Mouse (Mus musculus) kidney, postnatal 0 days (tissue): Measurements from ENCODE around the gene Ly6g5b. TPM values are rescaled to one million over a fixed set of nuclear protein-coding genes. Genes with fewer than 3 reads are reported as not detected.

Experiments
- ATAC-seq: fragments of 200-750 bp; cut with Nextera tagmentation; replicated peaks from 2 replicates; pipeline ENCODE4 v1.8.0; 2017; ENCODE audit warnings: low read depth, moderate number of reproducible peaks, moderate TSS enrichment, moderate library complexity; ENCODE audit not compliant: low FRiP score
- DNase-seq: peaks from one replicate; pipeline ENCODE4 v3.0.0-alpha.2; 2016; ENCODE audit warnings: low spot score
- H3K27ac ChIP-seq: fragments of 300-500 bp; sonication (generic); 2 replicates; pipeline ENCODE4 v1.5.1; 2014; ENCODE audit warnings: mild to moderate bottlenecking
- H3K27me3 ChIP-seq: fragments of 300-500 bp; sonication (generic); 2 replicates; pipeline ENCODE4 v1.6.1; 2014; ENCODE audit warnings: low read length, mixed read lengths; ENCODE audit not compliant: insufficient read depth
- H3K36me3 ChIP-seq: fragments of 300-500 bp; sonication (generic); 2 replicates; pipeline ENCODE4 v1.6.1; 2014; ENCODE audit warnings: low read length, mixed read lengths; ENCODE audit not compliant: insufficient read depth
- H3K4me1 ChIP-seq: fragments of 300-500 bp; sonication (generic); replicated peaks from 2 replicates; pipeline ENCODE4 v1.6.1; 2014; ENCODE audit warnings: antibody characterized with exemption, low read length, mixed read lengths; ENCODE audit not compliant: insufficient read depth
- H3K4me2 ChIP-seq: fragments of 300-500 bp; sonication (generic); 2 replicates; pipeline ENCODE4 v1.6.1; 2014; ENCODE audit warnings: mild to moderate bottlenecking, low read length, moderate library complexity, mixed read lengths
- H3K4me3 ChIP-seq: fragments of 300-500 bp; sonication (generic); replicated peaks from 2 replicates; pipeline ENCODE4 v1.5.1; 2014; ENCODE audit warnings: low read depth, low read length
- H3K9ac ChIP-seq: fragments of 300-500 bp; sonication (generic); 2 replicates; pipeline ENCODE4 v1.6.1; 2014; ENCODE audit warnings: low read depth, low read length
- H3K9me3 ChIP-seq: fragments of 300-500 bp; sonication (generic); replicated peaks from 2 replicates; pipeline ENCODE4 v1.6.1; 2016; ENCODE audit warnings: low read length, inconsistent platforms, mixed read lengths
- CTCF ChIP-seq: IDR thresholded peaks from 2 replicates; pipeline ENCODE4 v1.5.1; 2016; ENCODE audit warnings: antibody characterized with exemption, low read depth, mild to moderate bottlenecking, moderate library complexity
- WGBS: fragments of 180-500 bp; shearing (Covaris S2); extraction: QIAGEN DNeasy Blood & Tissue Kit; methylation state at CpG from one replicate; pipeline ENCODE4 v1.1.7; 2014; 5-methylcytosine and 5-hydroxymethylcytosine counted together
- polyA plus RNA-seq: library from polyadenylated mRNA; unstranded; fragments of >200 nt; fragmentation: Nextera tagmentation; extraction: Ambion mirVana; gene quantifications from 2 replicates; pipeline ENCODE4 v1.2.1, GENCODE M21; 2015

The Ly6g5b gene
- polyA plus RNA-seq, 1 experiment from 2014 or later, result 1.1 TPM

DNA sequence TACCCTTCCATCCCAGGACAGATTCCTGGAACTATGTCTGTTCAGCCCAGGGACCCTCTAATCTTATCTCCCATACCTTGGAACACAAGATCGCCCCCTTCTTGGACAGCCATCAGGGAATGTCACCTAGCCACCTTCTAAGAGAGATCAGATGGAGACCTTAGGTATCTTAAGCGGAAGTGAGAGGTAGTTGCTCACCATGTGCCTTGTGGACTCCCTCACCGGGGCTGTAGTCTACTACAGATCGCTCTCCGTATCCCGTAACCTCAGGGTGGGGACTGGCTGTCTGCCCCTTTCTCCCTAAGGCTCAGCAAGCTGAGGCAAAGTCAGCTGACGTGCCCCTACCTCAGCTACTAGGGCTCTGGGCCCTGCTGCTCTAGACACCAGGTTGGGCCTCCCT lies 11.1 kb downstream of the Ly6g5b start:
- H3K36me3 ChIP-seq, result peaks cover 37% of the 10 kb centered on the region
- no peak for ATAC-seq

GRCm38 (mm10) chr17:35103221-35103690 lies 12.0 kb downstream of the Ly6g5b start:
- ATAC-seq, result peak; percentile 44
- 49% methylated on average over 6 of the region's 6 CpGs for WGBS

More for the DNA sequence above, 11.1 kb downstream of the Ly6g5b start:
- Histone ChIP-seq H3K27ac (0 out of 2 replicates have a peak overlapping the region, but pooled peaks have one; percentile 8), H3K4me3 (no peak overlapping the region), H3K4me1 (peaks cover 13% of the 10 kb centered on the region; the same call in 1 of the 2 replicates), H3K9me3 (no peaks in the 10 kb centered on the region), H3K27me3 (no peaks in the 10 kb centered on the region), H3K4me2 (no peak overlapping the region), H3K9ac (no peak overlapping the region)
- no peak for DNase-seq
- no peak for TF ChIP-seq CTCF
- 94% methylated on average over 7 of the region's 7 CpGs for WGBS

GRCm38 (mm10) chr17:35102299-35102698 lies 12.9 kb downstream of the Ly6g5b start:
- no peak for DNase-seq
- TF ChIP-seq CTCF, result no peak
- peaks cover 53% of the 10 kb centered on the region for H3K36me3 ChIP-seq

More at GRCm38 (mm10) chr17:35103221-35103690, 12.0 kb downstream of the Ly6g5b start:
- H3K4me2 ChIP-seq, result no peak overlapping the region
- peak; percentile 28 for DNase-seq
- H3K27ac ChIP-seq, result 0 out of 2 replicates have a peak overlapping the region, but pooled peaks have one; percentile 36
- no peaks in the 10 kb centered on the region for H3K27me3 ChIP-seq
- TF ChIP-seq CTCF, result no peak
- no peak overlapping the region for H3K9ac ChIP-seq
- H3K4me1 ChIP-seq, result peaks cover 13% of the 10 kb centered on the region; the same call in 1 of the 2 replicates
- H3K36me3 ChIP-seq, result peaks cover 45% of the 10 kb centered on the region
- H3K4me3 ChIP-seq, result no peak overlapping the region
- H3K9me3 ChIP-seq, result no peaks in the 10 kb centered on the region

GRCm38 (mm10) chr17:35101161-35101560 lies 14.1 kb downstream of the Ly6g5b start:
- ATAC-seq (no peak), DNase-seq (no peak)
- no peak for TF ChIP-seq CTCF
- peaks cover 59% of the 10 kb centered on the region for H3K36me3 ChIP-seq
- peaks cover 11% of the 10 kb centered on the region; the same call in 1 of the 2 replicates for H3K4me1 ChIP-seq
- no peak overlapping the region for H3K9ac ChIP-seq
- no peaks in the 10 kb centered on the region for H3K27me3 ChIP-seq
- no peak overlapping the region for H3K4me3 ChIP-seq
- H3K4me2 ChIP-seq, result no peak overlapping the region
- H3K9me3 ChIP-seq, result no peaks in the 10 kb centered on the region
- WGBS, result 64% methylated on average over 11 of the region's 11 CpGs
- no peak overlapping the region for H3K27ac ChIP-seq

More at GRCm38 (mm10) chr17:35102299-35102698, 12.9 kb downstream of the Ly6g5b start:
- peak overlapping the region; percentile 9; the same call in 1 of the 2 replicates for H3K27ac ChIP-seq
- 51% methylated on average over 7 of the region's 8 CpGs for WGBS
- ATAC-seq, result no peak
- H3K9me3 ChIP-seq, result no peaks in the 10 kb centered on the region
- peaks cover 13% of the 10 kb centered on the region; the same call in 1 of the 2 replicates for H3K4me1 ChIP-seq
- no peak overlapping the region for H3K4me3 ChIP-seq
- no peak overlapping the region for H3K9ac ChIP-seq
- no peak overlapping the region for H3K4me2 ChIP-seq
- no peaks in the 10 kb centered on the region for H3K27me3 ChIP-seq

GRCm38 (mm10) chr17:35100196-35100765 lies 14.9 kb downstream of the Ly6g5b start:
- Histone ChIP-seq H3K27me3 (no peaks in the 10 kb centered on the region), H3K36me3 (peaks cover 61% of the 10 kb centered on the region), H3K27ac (peak overlapping the region; percentile 13; the same call in 1 of the 2 replicates), H3K4me1 (peaks cover 9% of the 10 kb centered on the region; the same call in 1 of the 2 replicates), H3K9ac (no peak overlapping the region), H3K4me3 (no peak overlapping the region), H3K4me2 (no peak overlapping the region), H3K9me3 (no peaks in the 10 kb centered on the region)
- ATAC-seq (peak; percentile 47), DNase-seq (peak; percentile 36)
- 42% methylated on average over 10 of the region's 10 CpGs for WGBS
- TF ChIP-seq CTCF, result no peak

DNA sequence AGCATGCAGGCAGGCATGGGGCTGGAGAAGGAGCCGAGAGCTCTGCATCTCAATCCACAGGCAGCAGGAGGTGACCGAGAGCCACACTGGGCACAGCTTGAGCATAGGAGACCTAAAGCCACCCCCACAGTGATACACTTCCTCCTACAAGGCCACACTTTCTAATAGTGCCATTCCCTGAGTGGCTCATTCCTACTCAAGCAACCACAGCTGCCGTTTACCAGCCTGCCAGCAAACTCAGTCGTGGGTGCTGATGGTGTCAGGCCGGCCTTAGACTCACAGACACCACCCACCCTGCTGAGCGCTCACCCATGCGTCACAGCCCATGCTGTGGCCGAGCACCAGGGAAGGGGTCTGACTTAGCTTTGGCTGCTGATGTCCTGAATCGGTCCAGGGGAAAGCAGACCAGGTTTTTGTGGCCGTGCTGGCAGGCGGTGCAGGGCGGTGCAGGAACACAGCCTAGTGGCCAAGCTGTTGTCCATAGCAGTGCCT lies 18.0 kb downstream of the Ly6g5b start:
- Histone ChIP-seq H3K4me3 (no peak overlapping the region), H3K4me1 (peaks cover 9% of the 10 kb centered on the region; the same call in 1 of the 2 replicates), H3K9ac (no peak overlapping the region), H3K27ac (no peak overlapping the region), H3K4me2 (no peak overlapping the region), H3K9me3 (no peaks in the 10 kb centered on the region), H3K36me3 (peaks cover 70% of the 10 kb centered on the region), H3K27me3 (no peaks in the 10 kb centered on the region)
- 71% methylated on average over 12 of the region's 12 CpGs for WGBS
- DNase-seq (no peak), ATAC-seq (no peak)
- TF ChIP-seq CTCF, result no peak
